Mouse (Mus musculus) small intestine, adult 10 weeks (tissue): ENCODE results near the gene Irak1bp1. TPM values are rescaled to one million over a fixed set of nuclear protein-coding genes. Genes with fewer than 3 reads are reported as not detected.

ENCODE experiments used
- polyA plus RNA-seq: library from polyadenylated mRNA; stranded (reverse); fragments of 350-450 nt; fragmentation: Illumina TruSeq; extraction: RNeasy Lipid Tissue Mini Kit (QIAGEN cat#74804); gene quantifications from one replicate; pipeline ENCODE4 v1.2.3, GENCODE M21; 2014; ENCODE audit warnings: low replicate concordance

Irak1bp1 gene
- 2.9 TPM for polyA plus RNA-seq

DNA sequence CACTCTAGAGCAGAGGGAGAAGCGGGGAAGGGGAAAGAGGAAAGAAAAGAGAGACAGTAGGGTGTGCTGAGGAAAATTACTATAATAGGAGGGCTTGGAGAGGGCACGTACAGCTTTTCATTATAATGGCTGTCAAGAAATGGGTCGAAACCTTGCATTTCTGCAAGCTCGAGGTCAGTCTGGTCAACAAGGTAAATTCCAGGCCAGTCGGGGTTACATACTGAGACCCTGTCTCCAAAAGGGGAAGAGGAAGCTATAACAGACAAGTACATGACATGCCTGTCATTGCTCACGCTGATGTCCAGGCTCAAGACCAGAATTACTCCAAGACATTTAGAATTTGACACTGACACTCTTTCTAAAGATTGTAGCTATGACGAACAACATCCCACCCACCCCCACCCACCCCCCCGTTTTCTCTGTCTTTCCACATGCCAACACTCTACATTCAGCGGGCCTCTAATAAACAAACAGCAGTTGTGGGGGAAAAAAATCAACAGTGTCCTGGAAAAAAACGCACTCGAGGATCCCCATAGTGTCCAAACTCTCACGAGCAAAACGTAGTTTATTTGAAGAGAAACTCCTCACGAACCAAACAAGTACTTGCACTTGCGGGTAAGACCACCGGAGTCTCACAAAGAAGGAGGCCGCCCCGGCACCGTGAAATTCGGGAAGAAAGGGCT lies at the start of gene Irak1bp1:
Gene Irak1bp1, plus strand, starts transcription at position 534 of the 683 bp plus-strand sequence.

Other genes starting within 250 kb of the Irak1bp1 start
- 27.6 TPM for gene Phip, start 146.0 kb downstream of the Irak1bp1 start, polyA plus RNA-seq